Comparison of ENCODE assay signal across 16 mouse cellular contexts in genomic region chr5:35935939-35936338, GRCm38 (mm10).
"Had no signal": no experiment of that assay in that cellular context is flagged by ENCODE, and none has a peak within 500 bp of the region (broad histone marks: within the 10 kb centered on the region; RNA-seq: fewer than 3 reads in every experiment).

No protein-coding gene starts in this region.

- H3K27me3 ChIP-seq: midbrain, embryonic 12.5 days; neural tube, embryonic 13.5 days; neural tube, embryonic 15.5 days; stomach, embryonic 15.5 days had no signal

- H3K9me3 ChIP-seq: midbrain, embryonic 10.5 days; midbrain, embryonic 12.5 days; neural tube, embryonic 13.5 days; neural tube, embryonic 15.5 days; stomach, embryonic 15.5 days had no signal

- DNase-seq: lung, adult 18-20 months; lung, embryonic 14.5 days; lung, postnatal 10 days; lung, postnatal 4 days; midbrain, embryonic 14.5 days; right cerebral cortex, postnatal 14 days; thymus, adult 18-20 months; thymus, postnatal 14 days; thymus, postnatal 4 days had no signal

- H3K36me3 ChIP-seq: stomach, embryonic 15.5 days had no signal

- ATAC-seq: midbrain, embryonic 16.5 days had no signal

- H3K4me3 ChIP-seq: midbrain, embryonic 10.5 days; midbrain, embryonic 12.5 days; myocyte; neural tube, embryonic 13.5 days; neural tube, embryonic 15.5 days; stomach, embryonic 15.5 days had no signal

- H3K4me2 ChIP-seq: lung, embryonic 14.5 days; midbrain, embryonic 12.5 days; neural tube, embryonic 13.5 days; neural tube, embryonic 15.5 days; stomach, embryonic 15.5 days had no signal

- H3K9ac ChIP-seq: lung, embryonic 14.5 days; midbrain, embryonic 12.5 days; neural tube, embryonic 13.5 days; neural tube, embryonic 15.5 days; stomach, embryonic 15.5 days had no signal

- H3K27ac ChIP-seq: midbrain, embryonic 10.5 days; midbrain, embryonic 12.5 days; neural tube, embryonic 15.5 days; stomach, embryonic 15.5 days had no signal
